Mouse (Mus musculus): Measurements from ENCODE around the gene Kif5a. TPM values are rescaled to one million over a fixed set of nuclear protein-coding genes. Genes with fewer than 3 reads are reported as not detected.

Gene Kif5a
- polyA plus RNA-seq, 1 experiment from 2014 or later = 39.4 TPM

DNA sequence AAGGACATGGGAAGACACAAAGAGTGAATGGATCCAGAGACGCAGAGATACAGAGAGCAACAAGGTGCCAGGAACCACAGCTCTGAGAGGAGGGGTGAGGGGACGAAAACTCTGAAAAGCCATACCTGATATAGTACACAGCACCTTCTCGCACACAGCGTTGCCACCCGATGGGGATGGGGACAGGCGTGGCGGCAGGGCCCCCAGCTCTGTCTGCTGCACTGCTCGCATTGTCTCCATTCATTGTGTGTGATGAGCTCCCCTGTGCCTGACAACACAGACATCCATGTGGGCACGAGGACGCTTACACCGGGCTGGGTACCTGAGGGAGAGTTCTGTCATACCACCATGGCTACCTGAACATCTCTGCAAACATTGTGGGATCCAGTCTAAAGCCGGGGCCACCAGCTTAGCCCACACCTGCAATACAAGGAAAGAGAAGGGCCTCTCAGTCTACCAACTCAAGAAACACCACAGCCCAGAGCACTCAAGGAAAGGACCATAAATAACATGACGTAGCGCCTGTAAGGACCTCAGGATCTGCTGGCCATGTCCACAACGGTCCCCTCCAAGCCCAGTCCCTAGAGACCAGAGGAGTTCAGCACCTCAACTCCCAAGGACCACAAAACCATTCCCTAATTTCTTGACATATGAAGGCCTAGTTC is 24.3 kb upstream of the Kif5a start:
- H3K9me3 ChIP-seq = no peaks in the 10 kb centered on the region
- no peaks in the 10 kb centered on the region for H3K27me3 ChIP-seq (ENCODE audit: insufficient read depth, poor library complexity, severe bottlenecking)
- 76% methylated on average over 15 of the region's 15 CpGs for WGBS
- H3K36me3 ChIP-seq = peaks cover 54% of the 10 kb centered on the region
- H3K4me1 ChIP-seq (replicated peaks) = peaks cover 76% of the 10 kb centered on the region
- no peak for DNase-seq (ENCODE audit: low spot score)
- H3K4me3 ChIP-seq = peak overlapping the region; percentile 89
- H3K27ac ChIP-seq = peak overlapping the region; percentile 97

- Histone ChIP-seq H3K27me3 (ENCODE audit: insufficient read depth, poor library complexity, severe bottlenecking) (no peaks in the 10 kb centered on the region), H3K9me3 (no peaks in the 10 kb centered on the region), H3K4me3 (peak overlapping the region; percentile 89), H3K4me1 (replicated peaks) (peaks cover 69% of the 10 kb centered on the region), H3K27ac (peak overlapping the region; percentile 97), H3K36me3 (peaks cover 57% of the 10 kb centered on the region)
- WGBS = 63% methylated on average over 7 of the region's 7 CpGs
- no peak for DNase-seq (ENCODE audit: low spot score)
Measured at GRCm38 (mm10) chr10:127286730-127287129, 23.6 kb upstream of the Kif5a start.

DNA sequence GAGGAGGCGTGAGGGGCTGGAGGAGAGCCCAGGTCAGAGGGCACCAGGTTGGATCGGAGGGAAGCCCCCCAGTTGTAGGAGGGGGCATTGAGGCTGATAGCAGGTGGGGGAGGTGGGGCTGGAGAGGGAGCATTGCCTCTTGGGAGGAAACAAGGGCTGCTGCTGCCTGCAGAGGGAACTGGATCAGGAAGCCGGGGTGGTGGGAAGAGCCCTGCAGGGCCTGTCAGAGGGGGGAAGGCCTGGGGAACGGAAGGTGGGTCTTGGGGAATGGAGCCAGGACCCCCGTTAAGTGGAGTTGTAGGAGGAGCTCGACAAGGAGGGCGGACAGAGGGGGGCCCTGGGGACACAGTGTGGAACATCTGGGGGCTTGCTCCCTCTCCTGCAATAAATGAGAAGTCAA is 23.0 kb upstream of the Kif5a start:
- Histone ChIP-seq H3K9me3 (no peaks in the 10 kb centered on the region), H3K27ac (peak overlapping the region; percentile 97), H3K4me1 (replicated peaks) (peaks cover 64% of the 10 kb centered on the region), H3K36me3 (peaks cover 62% of the 10 kb centered on the region), H3K27me3 (ENCODE audit: insufficient read depth, poor library complexity, severe bottlenecking) (no peaks in the 10 kb centered on the region), H3K4me3 (peak overlapping the region; percentile 89)
- WGBS = 78% methylated on average over 7 of the region's 7 CpGs
- DNase-seq (ENCODE audit: low spot score) = no peak

- peaks cover 68% of the 10 kb centered on the region for H3K36me3 ChIP-seq
- peak overlapping the region; percentile 97 for H3K27ac ChIP-seq
- WGBS = 72% methylated on average over 13 of the region's 13 CpGs
- H3K4me1 ChIP-seq (replicated peaks) = peaks cover 61% of the 10 kb centered on the region
- no peak for DNase-seq (ENCODE audit: low spot score)
- no peaks in the 10 kb centered on the region for H3K9me3 ChIP-seq
- peak overlapping the region; percentile 89 for H3K4me3 ChIP-seq
- H3K27me3 ChIP-seq (ENCODE audit: insufficient read depth, poor library complexity, severe bottlenecking) = no peaks in the 10 kb centered on the region
Measured at GRCm38 (mm10) chr10:127285644-127286043, 22.5 kb upstream of the Kif5a start.

DNA sequence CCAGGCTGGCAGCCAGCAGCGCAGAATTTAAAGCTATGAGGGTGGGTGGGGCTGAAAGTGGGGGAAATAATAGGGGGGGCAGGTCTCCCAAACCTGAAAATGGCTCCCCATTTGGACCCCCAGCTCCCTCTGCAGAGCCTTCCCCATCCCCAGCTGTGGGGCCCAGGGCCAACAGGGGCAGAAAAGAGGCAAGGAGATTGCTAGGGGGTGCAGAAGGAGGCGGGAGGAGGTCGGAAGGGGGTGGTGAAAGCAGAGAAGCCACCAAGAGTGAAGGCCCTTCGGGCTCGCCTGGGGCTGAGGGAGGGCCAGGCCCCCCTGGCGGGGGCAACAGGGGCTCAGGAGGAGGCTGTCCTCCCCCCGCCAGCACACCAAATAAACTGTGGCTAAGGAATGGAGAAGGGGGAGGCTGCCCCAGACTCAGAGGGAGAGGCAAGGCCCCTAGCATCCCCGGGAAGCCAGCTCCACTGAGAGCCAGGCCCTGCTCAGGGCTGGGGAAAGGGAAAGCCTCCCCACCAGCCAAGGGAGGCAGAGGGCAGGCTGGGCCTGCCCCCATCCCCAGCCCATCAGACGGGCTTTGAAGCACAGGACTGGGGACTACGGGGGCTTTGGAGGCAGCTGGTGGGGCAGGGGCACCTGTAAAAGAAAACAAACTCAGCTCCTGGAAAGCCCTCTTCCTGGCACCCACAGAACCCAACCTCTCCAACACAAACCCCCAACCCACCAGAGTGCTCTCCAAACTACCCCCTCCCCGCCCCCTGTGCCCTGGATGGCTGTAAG is 21.8 kb upstream of the Kif5a start:
- H3K36me3 ChIP-seq = peaks cover 75% of the 10 kb centered on the region
- H3K4me1 ChIP-seq (replicated peaks) = peaks cover 60% of the 10 kb centered on the region
- WGBS = 67% methylated on average over 11 of the region's 11 CpGs
- H3K27me3 ChIP-seq (ENCODE audit: insufficient read depth, poor library complexity, severe bottlenecking) = no peaks in the 10 kb centered on the region
- no peak for DNase-seq (ENCODE audit: low spot score)
- H3K4me3 ChIP-seq = peak overlapping the region; percentile 89; the same call in 1 of the 2 replicates
- no peaks in the 10 kb centered on the region for H3K9me3 ChIP-seq
- peak overlapping the region; percentile 97 for H3K27ac ChIP-seq

GRCm38 (mm10) chr10:127284105-127284622 is 21.0 kb upstream of the Kif5a start:
- no peak overlapping the region for H3K27ac ChIP-seq
- H3K36me3 ChIP-seq = peaks cover 82% of the 10 kb centered on the region
- no peak overlapping the region for H3K4me3 ChIP-seq
- no peak for DNase-seq (ENCODE audit: low spot score)
- H3K9me3 ChIP-seq = no peaks in the 10 kb centered on the region
- H3K4me1 ChIP-seq (replicated peaks) = peaks cover 52% of the 10 kb centered on the region
- H3K27me3 ChIP-seq (ENCODE audit: insufficient read depth, poor library complexity, severe bottlenecking) = no peaks in the 10 kb centered on the region
- WGBS = 91% methylated on average over 7 of the region's 7 CpGs

- H3K27me3 ChIP-seq (ENCODE audit: insufficient read depth, poor library complexity, severe bottlenecking) = no peaks in the 10 kb centered on the region
- H3K36me3 ChIP-seq = peaks cover 97% of the 10 kb centered on the region
- no peaks in the 10 kb centered on the region for H3K9me3 ChIP-seq
- DNase-seq (ENCODE audit: low spot score) = no peak
- H3K27ac ChIP-seq = no peak overlapping the region
- 87% methylated on average over 13 of the region's 13 CpGs for WGBS
- H3K4me1 ChIP-seq (replicated peaks) = peaks cover 38% of the 10 kb centered on the region
- H3K4me3 ChIP-seq = no peak overlapping the region
Measured at GRCm38 (mm10) chr10:127282620-127283215, 19.6 kb upstream of the Kif5a start.

DNA sequence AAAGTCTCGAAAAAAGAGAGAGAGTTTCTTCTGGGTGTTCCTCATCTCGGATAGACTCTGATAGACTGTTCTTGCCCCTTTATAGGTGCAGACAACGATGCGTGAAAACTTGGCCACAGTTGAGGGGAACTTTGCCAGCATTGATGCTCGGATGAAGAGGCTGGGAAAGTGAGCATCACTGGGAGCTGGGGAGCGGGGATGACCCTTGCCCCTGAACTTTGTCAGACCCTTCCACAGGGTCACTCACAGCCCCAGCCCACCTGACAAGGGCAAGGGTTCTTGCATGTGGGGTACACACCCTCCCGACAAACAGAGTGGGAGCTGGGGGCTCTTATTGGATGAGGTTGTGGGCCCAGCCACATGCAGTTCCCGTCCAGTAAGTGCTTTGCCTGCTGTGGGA is 18.2 kb upstream of the Kif5a start:
- Histone ChIP-seq H3K36me3 (peaks cover 100% of the 10 kb centered on the region), H3K9me3 (no peaks in the 10 kb centered on the region), H3K27ac (no peak overlapping the region), H3K27me3 (ENCODE audit: insufficient read depth, poor library complexity, severe bottlenecking) (no peaks in the 10 kb centered on the region), H3K4me1 (replicated peaks) (peaks cover 24% of the 10 kb centered on the region), H3K4me3 (no peak overlapping the region)
- no peak for DNase-seq (ENCODE audit: low spot score)
- 94% methylated on average over 8 of the region's 8 CpGs for WGBS

GRCm38 (mm10) chr10:127279730-127280129 is 16.6 kb upstream of the Kif5a start:
- DNase-seq (ENCODE audit: low spot score) = no peak
- Histone ChIP-seq H3K27me3 (ENCODE audit: insufficient read depth, poor library complexity, severe bottlenecking) (no peaks in the 10 kb centered on the region), H3K9me3 (no peaks in the 10 kb centered on the region), H3K4me3 (no peak overlapping the region), H3K27ac (no peak overlapping the region), H3K4me1 (replicated peaks) (peaks cover 9% of the 10 kb centered on the region), H3K36me3 (peaks cover 100% of the 10 kb centered on the region)
- 89% methylated on average over 2 of the region's 2 CpGs for WGBS

DNA sequence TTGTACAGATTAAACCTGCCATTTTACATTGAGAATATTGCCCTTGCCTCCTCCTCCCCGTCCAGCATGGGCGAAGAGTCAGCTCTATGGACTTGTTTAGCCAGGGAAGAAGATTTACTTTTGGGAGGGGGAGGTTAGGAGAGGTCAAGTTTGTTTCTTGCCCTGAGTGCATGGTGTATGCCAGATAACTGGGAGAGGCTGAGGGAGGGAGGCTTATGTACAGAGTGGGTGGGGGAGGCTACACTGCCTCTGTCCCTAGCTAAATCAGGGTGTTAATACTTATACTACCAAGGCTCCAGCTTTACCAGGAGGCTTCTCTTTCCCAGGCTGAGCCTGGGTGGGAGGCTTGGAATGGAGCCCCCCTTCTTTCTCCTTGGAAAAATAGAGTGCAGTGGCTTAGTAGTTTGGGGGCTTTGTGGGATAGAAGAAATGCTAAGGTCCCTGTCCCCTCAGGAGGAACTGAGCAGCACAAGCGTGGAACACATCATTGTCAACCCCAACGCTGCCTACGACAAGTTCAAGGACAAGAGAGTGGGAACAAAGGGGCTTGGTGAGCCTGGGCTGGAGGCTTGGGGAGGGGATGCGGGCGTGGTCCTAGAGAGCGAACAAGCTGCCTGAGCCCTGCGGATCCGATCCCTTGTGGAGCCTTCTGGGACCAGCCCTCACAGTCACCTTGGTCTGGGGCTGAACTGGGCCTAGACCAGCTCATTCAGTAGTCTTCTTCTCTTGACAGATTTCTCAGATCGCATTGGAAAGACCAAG is 11.3 kb upstream of the Kif5a start:
- H3K4me3 ChIP-seq = no peak overlapping the region
- H3K36me3 ChIP-seq = peaks cover 98% of the 10 kb centered on the region
- H3K4me1 ChIP-seq (replicated peaks) = peaks cover 13% of the 10 kb centered on the region
- H3K27me3 ChIP-seq (ENCODE audit: insufficient read depth, poor library complexity, severe bottlenecking) = no peaks in the 10 kb centered on the region
- H3K27ac ChIP-seq = no peak overlapping the region
- WGBS = 91% methylated on average over 11 of the region's 11 CpGs
- no peak for DNase-seq (ENCODE audit: low spot score)
- H3K9me3 ChIP-seq = no peaks in the 10 kb centered on the region

DNA sequence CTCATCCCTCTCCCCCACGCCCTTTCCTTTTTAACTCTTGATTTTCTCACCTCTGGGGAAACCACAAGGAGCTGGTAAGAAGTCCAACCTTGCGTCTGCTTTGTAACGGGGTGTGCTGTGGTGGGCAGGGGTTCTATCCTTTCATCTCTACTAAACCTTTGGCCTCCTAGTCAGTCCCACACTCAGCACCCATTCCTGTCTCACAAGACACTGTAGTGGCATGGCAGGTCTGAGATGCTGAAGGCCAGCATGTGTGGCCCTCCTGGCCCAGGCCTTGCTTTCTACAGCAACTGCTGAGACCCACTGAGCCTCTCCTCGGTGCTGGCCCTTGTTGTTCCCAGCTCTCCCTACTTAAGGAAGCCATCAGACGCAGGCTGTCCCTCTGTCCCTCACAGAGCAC is 9.2 kb upstream of the Kif5a start:
- Histone ChIP-seq H3K9me3 (no peaks in the 10 kb centered on the region), H3K4me1 (replicated peaks) (peaks cover 31% of the 10 kb centered on the region), H3K27ac (no peak overlapping the region), H3K36me3 (peaks cover 92% of the 10 kb centered on the region), H3K4me3 (no peak overlapping the region), H3K27me3 (ENCODE audit: insufficient read depth, poor library complexity, severe bottlenecking) (no peaks in the 10 kb centered on the region)
- 93% methylated on average over 5 of the region's 5 CpGs for WGBS
- DNase-seq (ENCODE audit: low spot score) = no peak

GRCm38 (mm10) chr10:127269884-127270283 is 6.7 kb upstream of the Kif5a start:
- Histone ChIP-seq H3K36me3 (peaks cover 68% of the 10 kb centered on the region), H3K27ac (peak overlapping the region; percentile 18; the same call in 1 of the 2 replicates), H3K4me3 (no peak overlapping the region), H3K27me3 (ENCODE audit: insufficient read depth, poor library complexity, severe bottlenecking) (peaks cover 3% of the 10 kb centered on the region), H3K9me3 (no peaks in the 10 kb centered on the region), H3K4me1 (replicated peaks) (peaks cover 46% of the 10 kb centered on the region)
- 70% methylated on average over 4 of the region's 4 CpGs for WGBS
- DNase-seq (ENCODE audit: low spot score) = no peak

Data from hindbrain, embryonic 10.5 days (tissue).